Mouse (Mus musculus): Measurements from ENCODE around the gene Shtn1.

- TF ChIP-seq POLR2A (IDR thresholded peaks at IDR 0.05; ENCODE audit: insufficient read depth, low read length) (no peak), CTCF (IDR thresholded peaks at IDR 0.05; ENCODE audit: low read depth, low read length) (no peak), EP300 (IDR thresholded peaks at IDR 0.05; ENCODE audit: insufficient read depth, low read depth, low read length) (no peak)
These were observed 52.0 kb downstream of the Shtn1 start for GRCm38 (mm10) chr19:59023876-59024275.

Measured in ES-Bruce4 (cell line).